Mouse (Mus musculus) c-Kit-negative CD71-positive TER-119-positive erythroid progenitor cells, embryonic 14.5 days (primary cell): ENCODE results near the gene Usp15.

ENCODE experiments used
- DNase-seq: peaks from one replicate; pipeline ENCODE4 v3.0.0-alpha.2; 2013; ENCODE audit warnings: low read depth, low spot score

Usp15 gene

GRCm38 (mm10) chr10:123182391-123182790 is 14.4 kb downstream of the Usp15 start:
- no peak for DNase-seq

- no peak for DNase-seq
Measured at GRCm38 (mm10) chr10:123175771-123176170, 21.0 kb downstream of the Usp15 start.

GRCm38 (mm10) chr10:123170898-123171297 is 25.9 kb downstream of the Usp15 start:
- DNase-seq: no peak

- DNase-seq: no peak
Measured at GRCm38 (mm10) chr10:123165542-123165941, 31.3 kb downstream of the Usp15 start.

GRCm38 (mm10) chr10:123160508-123160907 is 36.3 kb downstream of the Usp15 start:
- no peak for DNase-seq

- no peak for DNase-seq
Measured at GRCm38 (mm10) chr10:123159316-123159715, 37.5 kb downstream of the Usp15 start.

GRCm38 (mm10) chr10:123156392-123156791 is 40.4 kb downstream of the Usp15 start:
- DNase-seq: no peak

- no peak for DNase-seq
Measured at GRCm38 (mm10) chr10:123155764-123156163, 41.0 kb downstream of the Usp15 start.

- DNase-seq: no peak
Measured at GRCm38 (mm10) chr10:123153321-123153720, 43.5 kb downstream of the Usp15 start.

GRCm38 (mm10) chr10:123148025-123148814 is 48.6 kb downstream of the Usp15 start:
- DNase-seq: no peak

GRCm38 (mm10) chr10:123147180-123147579 is 49.6 kb downstream of the Usp15 start:
- no peak for DNase-seq

GRCm38 (mm10) chr10:123146349-123146748 is 50.4 kb downstream of the Usp15 start:
- no peak for DNase-seq

- DNase-seq: no peak
Measured at GRCm38 (mm10) chr10:123144256-123144655, 52.5 kb downstream of the Usp15 start.

GRCm38 (mm10) chr10:123142395-123143050 is 54.3 kb downstream of the Usp15 start:
- no peak for DNase-seq

GRCm38 (mm10) chr10:123135818-123136217 is 61.0 kb downstream of the Usp15 start:
- no peak for DNase-seq

- DNase-seq: no peak
Measured at GRCm38 (mm10) chr10:123131487-123131886, 65.3 kb downstream of the Usp15 start.

- no peak for DNase-seq
Measured at GRCm38 (mm10) chr10:123120666-123121392, 76.0 kb downstream of the Usp15 start.

GRCm38 (mm10) chr10:123116861-123117260 is 79.9 kb downstream of the Usp15 start:
- no peak for DNase-seq

- DNase-seq: no peak
Measured at GRCm38 (mm10) chr10:123113466-123113865, 83.3 kb downstream of the Usp15 start.

GRCm38 (mm10) chr10:123112787-123113168 is 84.0 kb downstream of the Usp15 start:
- DNase-seq: no peak

GRCm38 (mm10) chr10:123112056-123112786 is 84.6 kb downstream of the Usp15 start:
- no peak for DNase-seq

GRCm38 (mm10) chr10:123110548-123110947 is 86.2 kb downstream of the Usp15 start:
- DNase-seq: no peak
